ENCODE assay signal across 8 mouse cellular contexts in genomic region chr11:76027139-76028071, GRCm38 (mm10). TPM values are rescaled to one million over a fixed set of nuclear protein-coding genes. Genes with fewer than 3 reads are reported as not detected.
DNase-seq lines count a peak whose midpoint lies in the region; ATAC-seq and TF ChIP-seq lines count a peak whose summit lies in the region.

Gene Rflnb (minus strand): TSS chr11:76027782.

- peak within 1 kb of the TSS; percentile 5; the same call in 1 of the 2 replicates for H3K9ac ChIP-seq in CH12.LX (ENCODE audit: insufficient read depth, low read depth)
- H3K9ac ChIP-seq in heart, embryonic 14.5 days (ENCODE audit: low read length), result peak within 1 kb of the TSS; percentile 76
- peak within 1 kb of the TSS; percentile 74 for H3K9ac ChIP-seq in liver, postnatal 0 days (replicated peaks)
- H3K9ac ChIP-seq in neural tube, embryonic 13.5 days, result peak within 1 kb of the TSS; percentile 70
- H3K9ac ChIP-seq in stomach, postnatal 0 days (ENCODE audit: low read length), result peak within 1 kb of the TSS; percentile 90

- in situ Hi-C loops in CH12.LX (cut with MboI; ENCODE audit: low pct_ligation_motif_present, low pct_unique_long_range_greater_than_20kb, low sequenced_read_pairs), result loop anchor here (10.0 kb wide), 1 partner anchor 127 kb away; no protein-coding TSS in a partner anchor

- TF ChIP-seq POLR2A in CH12.LX (IDR thresholded peaks at IDR 0.05; ENCODE audit: low read depth, low read length), result peak; percentile 50; the same call in 1 of the 2 replicates

- peak; percentile 49 for DNase-seq in CH12.LX (ENCODE audit: extremely low read depth)
- DNase-seq in c-Kit-positive CD71-negative TER-119-negative erythroid progenitor cells, embryonic 14.5 days (ENCODE audit: low read depth), result peak; percentile 62
- DNase-seq in fibroblast of lung, adult 2 months (ENCODE audit: low read depth), result peak; percentile 46
- DNase-seq in kidney, postnatal 10 days, result peak; percentile 96
- DNase-seq in liver, postnatal 0 days, result peak; percentile 91
- peak; percentile 95 for DNase-seq in stomach, postnatal 0 days (ENCODE audit: low spot score)

- H3K4me2 ChIP-seq in CH12.LX (ENCODE audit: insufficient read depth, low read depth, poor library complexity, severe bottlenecking), result peak within 1 kb of the TSS; percentile 52
- peak within 1 kb of the TSS; percentile 95 for H3K4me2 ChIP-seq in heart, embryonic 14.5 days (ENCODE audit: low read length)
- peak within 1 kb of the TSS; percentile 87 for H3K4me2 ChIP-seq in liver, postnatal 0 days (ENCODE audit: low read depth, low read length)
- H3K4me2 ChIP-seq in neural tube, embryonic 13.5 days, result peak within 1 kb of the TSS; percentile 92
- peak within 1 kb of the TSS; percentile 83 for H3K4me2 ChIP-seq in stomach, postnatal 0 days (replicated peaks; ENCODE audit: low read depth)

- peak; percentile 87 for ATAC-seq in heart, embryonic 14.5 days (ENCODE audit: insufficient number of reproducible peaks, insufficient read depth, low FRiP score, low read depth)
- ATAC-seq in liver, postnatal 0 days, result peak; percentile 94
- peak; percentile 83 for ATAC-seq in neural tube, embryonic 13.5 days (ENCODE audit: low read depth)
- ATAC-seq in stomach, postnatal 0 days (ENCODE audit: low FRiP score, low TSS enrichment), result peak; percentile 94

- H3K4me1 ChIP-seq in CH12.LX (ENCODE audit: control insufficient read depth in 1 of 2, insufficient read depth in 2 of 2), result peaks cover 0 to 6% of the 10 kb centered on the region in 2 experiments; a peak in 1 of 4 replicates
- H3K4me1 ChIP-seq in heart, embryonic 14.5 days (ENCODE audit: control insufficient read depth in 2 of 2, insufficient read depth in 2 of 2, low read length in 2 of 2), result peaks cover 5 to 9% of the 10 kb centered on the region in 2 experiments; a peak in 3 of 4 replicates
- H3K4me1 ChIP-seq in liver, postnatal 0 days (ENCODE audit: insufficient read depth), result peaks cover 16% of the 10 kb centered on the region
- peaks cover 21% of the 10 kb centered on the region; the same call in 1 of the 2 replicates for H3K4me1 ChIP-seq in neural tube, embryonic 13.5 days (replicated peaks)
- H3K4me1 ChIP-seq in stomach, postnatal 0 days (replicated peaks; ENCODE audit: control insufficient read depth, insufficient read depth), result peaks cover 5% of the 10 kb centered on the region; the same call in 1 of the 2 replicates

- H3K27me3 ChIP-seq in CH12.LX (replicated peaks), result peaks cover 88% of the 10 kb centered on the region
- H3K27me3 ChIP-seq in heart, embryonic 14.5 days (ENCODE audit: control insufficient read depth, insufficient read depth, low read length), result peaks cover 2% of the 10 kb centered on the region; the same call in 1 of the 2 replicates
- H3K27me3 ChIP-seq in liver, postnatal 0 days (ENCODE audit: insufficient read depth, low read length), result peaks cover 11% of the 10 kb centered on the region
- peaks cover 23% of the 10 kb centered on the region for H3K27me3 ChIP-seq in neural tube, embryonic 13.5 days
- no peaks in the 10 kb centered on the region for H3K27me3 ChIP-seq in stomach, postnatal 0 days (ENCODE audit: control insufficient read depth, insufficient read depth, low read length)

- TF ChIP-seq EP300 in CH12.LX (IDR thresholded peaks at IDR 0.05; ENCODE audit: low read length), result no peak
- TF ChIP-seq EP300 in liver, postnatal 0 days (IDR thresholded peaks at IDR 0.05; ENCODE audit: low read depth), result no peak
- TF ChIP-seq EP300 in stomach, postnatal 0 days (optimal IDR thresholded peaks at IDR 0.05), result no peak

- peak within 1 kb of the TSS; percentile 44 to 61 (median 51) for H3K4me3 ChIP-seq in CH12.LX (replicated peaks in 1 of 3; ENCODE audit: low read depth in 2 of 3, low read length in 2 of 3, poor library complexity in 1 of 3)
- H3K4me3 ChIP-seq in heart, embryonic 14.5 days (ENCODE audit: control insufficient read depth in 1 of 2, insufficient read depth in 1 of 2, low read depth in 1 of 2, low read length in 2 of 2), result peak within 1 kb of the TSS; percentile 70 to 72
- H3K4me3 ChIP-seq in liver, postnatal 0 days (ENCODE audit: low read depth, low read length), result peak within 1 kb of the TSS; percentile 63
- peak within 1 kb of the TSS; percentile 61 for H3K4me3 ChIP-seq in neural tube, embryonic 13.5 days
- H3K4me3 ChIP-seq in stomach, postnatal 0 days (ENCODE audit: low read depth, low read length), result peak within 1 kb of the TSS; percentile 92

- peak; percentile 32 for TF ChIP-seq RAD21 in CH12.LX (IDR thresholded peaks at IDR 0.05; ENCODE audit: low read depth, low read length)

- no peaks in the 10 kb centered on the region for H3K36me3 ChIP-seq in CH12.LX (replicated peaks in 1 of 2; ENCODE audit: control insufficient read depth in 1 of 2, insufficient read depth in 1 of 2, low read length in 1 of 2)
- H3K36me3 ChIP-seq in heart, embryonic 14.5 days (ENCODE audit: control insufficient read depth, insufficient read depth, low read length), result peaks cover 3% of the 10 kb centered on the region; the same call in 1 of the 2 replicates
- no peaks in the 10 kb centered on the region for H3K36me3 ChIP-seq in liver, postnatal 0 days (replicated peaks; ENCODE audit: insufficient read depth, low read length)
- H3K36me3 ChIP-seq in neural tube, embryonic 13.5 days, result no peaks in the 10 kb centered on the region
- 0 out of 2 replicates have a peak, but pooled peaks cover 2% of the 10 kb centered on the region for H3K36me3 ChIP-seq in stomach, postnatal 0 days (ENCODE audit: control insufficient read depth, insufficient read depth, low read length)

- H3K9me3 ChIP-seq in CH12.LX (replicated peaks; ENCODE audit: low read length), result no peaks in the 10 kb centered on the region
- no peaks in the 10 kb centered on the region for H3K9me3 ChIP-seq in heart, embryonic 14.5 days (ENCODE audit: control insufficient read depth, low read length)
- H3K9me3 ChIP-seq in liver, postnatal 0 days (ENCODE audit: low read length), result no peaks in the 10 kb centered on the region
- H3K9me3 ChIP-seq in neural tube, embryonic 13.5 days, result no peaks in the 10 kb centered on the region
- H3K9me3 ChIP-seq in stomach, postnatal 0 days (ENCODE audit: control insufficient read depth, low read length), result no peaks in the 10 kb centered on the region

- no peak within 1 kb of the TSS for H3K27ac ChIP-seq in CH12.LX (ENCODE audit: insufficient read depth, low read depth)
- peak within 1 kb of the TSS in 1 of 2 experiments; percentile 55; a peak in 2 of 4 replicates for H3K27ac ChIP-seq in heart, embryonic 14.5 days (replicated peaks in 1 of 2; ENCODE audit: control insufficient read depth in 1 of 2, insufficient read depth in 1 of 2, low read depth in 2 of 2, low read length in 2 of 2)
- peak within 1 kb of the TSS; percentile 57 for H3K27ac ChIP-seq in liver, postnatal 0 days (ENCODE audit: low read depth)
- no peak within 1 kb of the TSS for H3K27ac ChIP-seq in neural tube, embryonic 13.5 days (replicated peaks)
- H3K27ac ChIP-seq in stomach, postnatal 0 days (replicated peaks), result peak within 1 kb of the TSS; percentile 92

- peak in 1 of 2 experiments; percentile 57; a peak in 2 of 4 replicates for TF ChIP-seq CTCF in CH12.LX (conservative IDR thresholded peaks at IDR 0.05 in 1 of 2, IDR thresholded peaks at IDR 0.05 in 1 of 2; ENCODE audit: low read depth in 2 of 2, low read length in 2 of 2)
- peak; percentile 52 for TF ChIP-seq CTCF in liver, postnatal 0 days (IDR thresholded peaks at IDR 0.05; ENCODE audit: low read depth)
- TF ChIP-seq CTCF in stomach, postnatal 0 days (IDR thresholded peaks at IDR 0.05; ENCODE audit: low read depth), result peak; percentile 64

- under 1% methylated on average over 99 of the region's 112 CpGs for WGBS in heart, embryonic 14.5 days
- WGBS in liver, postnatal 0 days (ENCODE audit: insufficient replicate concordance), result under 1% methylated on average over 98 of the region's 112 CpGs
- under 1% methylated on average over 88 of the region's 112 CpGs for WGBS in neural tube, embryonic 13.5 days
- 0% methylated on average over 75 of the region's 112 CpGs for WGBS in stomach, postnatal 0 days

- no peaks in the 10 kb centered on the region for H3K79me2 ChIP-seq in CH12.LX (replicated peaks; ENCODE audit: control insufficient read depth, extremely low read depth, insufficient read depth, poor library complexity, severe bottlenecking)

- dilution Hi-C loops in CH12.LX (cut with MboI; ENCODE audit: extremely low pct_ligation_motif_present, extremely low pct_unique_long_range_greater_than_20kb, low sequenced_read_pairs), result no loop called here

TF ChIP-seq in CH12.LX, 34 proteins besides CTCF, POLR2A, EP300 and RAD21 (continues in another document):
- TF ChIP-seq IRF4 (IDR thresholded peaks at IDR 0.05; ENCODE audit: low read depth, low read length) (0 out of 2 replicates have a peak, but pooled peaks have one; percentile 12), MAZ (IDR thresholded peaks at IDR 0.05; ENCODE audit: low read depth, low read length) (peak; percentile 31; the same call in 1 of the 2 replicates), SIN3A (IDR thresholded peaks at IDR 0.05; ENCODE audit: low read length) (peak; percentile 35; the same call in 1 of the 2 replicates), ELF1 (IDR thresholded peaks at IDR 0.05; ENCODE audit: low read depth, low read length) (peak; percentile 35; the same call in 1 of the 2 replicates), MAX (IDR thresholded peaks at IDR 0.05; ENCODE audit: low read length) (peak; percentile 76), NRF1 (IDR thresholded peaks at IDR 0.05; ENCODE audit: low read depth, low read length) (peak; percentile 57), TBP (conservative IDR thresholded peaks at IDR 0.05; ENCODE audit: low read depth, low read length) (no peak), SMC3 (IDR thresholded peaks at IDR 0.05; ENCODE audit: low read depth, low read length) (peak; percentile 40), ZKSCAN1 (IDR thresholded peaks at IDR 0.05; ENCODE audit: borderline replicate concordance, low read depth, low read length) (no peak), ZNF384 (IDR thresholded peaks at IDR 0.05; ENCODE audit: low read depth, low read length) (no peak), TCF12 (IDR thresholded peaks at IDR 0.05; ENCODE audit: low read depth, low read length) (0 out of 2 replicates have a peak, but pooled peaks have one; percentile 22), ZMIZ1 (IDR thresholded peaks at IDR 0.05; ENCODE audit: low read depth, low read length) (0 out of 2 replicates have a peak, but pooled peaks have one; percentile 30), ZC3H11A (IDR thresholded peaks at IDR 0.05; ENCODE audit: low read depth, low read length) (no peak), CHD1 (IDR thresholded peaks at IDR 0.05; ENCODE audit: low read depth, low read length) (peak; percentile 54; the same call in 1 of the 2 replicates)

RNA-seq across cellular contexts. Expression of gene Rflnb, which starts in this region (rescaled TPM):
- total RNA-seq in CH12.LX (2012; rRNA removed) (0.80 and 0.85 TPM in 2 replicates), CH12.LX (2014; rRNA removed) (0.19 and 0.26 TPM in 2 replicates)
- 0.31 and 0.69 TPM in 2 replicates for polyA plus RNA-seq in CH12.LX (2012; ENCODE audit: insufficient read length, low read depth)
- polyA plus RNA-seq in heart, embryonic 14.5 days (2014; fragmentation: Nextera tagmentation; extraction: Ambion mirVana), result 11.5 and 13.2 TPM in 2 replicates
- 7.8 and 7.9 TPM in 2 replicates for polyA plus RNA-seq in liver, postnatal 0 days (2015; fragmentation: Nextera tagmentation; extraction: Ambion mirVana)
- 12.1 and 13.6 TPM in 2 replicates for polyA plus RNA-seq in neural tube, embryonic 13.5 days (2015; fragmentation: Nextera tagmentation; extraction: Ambion mirVana)
- polyA plus RNA-seq in stomach, postnatal 0 days (2015; fragmentation: Nextera tagmentation; extraction: Ambion mirVana), result 46.0 and 48.7 TPM in 2 replicates

Comparison
In these comparisons a context has a peak if more than half of its experiments do, and no peak if none do; other contexts are left out.
1. Peak in DNase-seq, H3K4me3 ChIP-seq, H3K9ac ChIP-seq and H3K4me2 ChIP-seq in CH12.LX; RNA of the gene not detected or under 1 TPM.
2. DNase-seq: peak in every context shown above with its lines; median percentile 96 in kidney, postnatal 10 days; 95 in stomach, postnatal 0 days; 91 in liver, postnatal 0 days; 62 in c-Kit-positive CD71-negative TER-119-negative erythroid progenitor cells, embryonic 14.5 days; 49 in CH12.LX; 46 in fibroblast of lung, adult 2 months.
3. H3K27ac ChIP-seq: peak in liver, postnatal 0 days (single experiment) and stomach, postnatal 0 days (single experiment); none in CH12.LX (single experiment) and neural tube, embryonic 13.5 days (single experiment).
4. H3K9ac ChIP-seq: peak in every context shown above with its lines; median percentile 90 in stomach, postnatal 0 days; 76 in heart, embryonic 14.5 days; 74 in liver, postnatal 0 days; 70 in neural tube, embryonic 13.5 days; 5 in CH12.LX.
5. Peak in every context shown above with its lines, with median percentiles within 50 percentile points of each other: H3K4me2 ChIP-seq, H3K4me3 ChIP-seq and ATAC-seq.